Mouse (Mus musculus): ENCODE results near the gene Yy1. TPM values are rescaled to one million over a fixed set of nuclear protein-coding genes. Genes with fewer than 3 reads are reported as not detected.
"Not testable (repeated sequence)": the region's sequence is repeated elsewhere in the genome, so short reads cannot be mapped to it uniquely, and the experiment has no call there.

Gene Yy1
- total and polyA plus RNA-seq, 2 experiments from 2014 or later, result 8.8 to 33.8 TPM

- peak overlapping the region; percentile 76 for H3K9ac ChIP-seq
- no peaks in the 10 kb centered on the region for H3K27me3 ChIP-seq (ENCODE audit: insufficient read depth, low read length)
- H3K4me3 ChIP-seq (ENCODE audit: low read depth, low read length), result peak overlapping the region; percentile 87
- 50% methylated on average over 7 of the region's 7 CpGs for WGBS
- DNase-seq (no peak), ATAC-seq (no peak)
- peaks cover 4% of the 10 kb centered on the region; the same call in 1 of the 2 replicates for H3K36me3 ChIP-seq (ENCODE audit: insufficient read depth)
- H3K4me1 ChIP-seq (ENCODE audit: insufficient read depth), result peaks cover 27% of the 10 kb centered on the region
- H3K9me3 ChIP-seq (ENCODE audit: low read length), result no peaks in the 10 kb centered on the region
- no peak overlapping the region for H3K27ac ChIP-seq (ENCODE audit: low read depth, low read length)
- TF ChIP-seq CTCF (IDR thresholded peaks at IDR 0.05; ENCODE audit: low read depth), result no peak
- H3K4me2 ChIP-seq (ENCODE audit: low read depth), result peak overlapping the region; percentile 90
These were observed 43.9 kb downstream of the Yy1 start for GRCm38 (mm10) chr12:108836722-108837121.

GRCm38 (mm10) chr12:108841181-108841580 is 48.4 kb downstream of the Yy1 start:
- H3K27me3 ChIP-seq (ENCODE audit: insufficient read depth, low read length), result no peaks in the 10 kb centered on the region
- 89% methylated on average over 6 of the region's 6 CpGs for WGBS
- no peak overlapping the region for H3K9ac ChIP-seq
- H3K9me3 ChIP-seq (ENCODE audit: low read length), result no peaks in the 10 kb centered on the region
- ATAC-seq, result peak; percentile 30; the same call in 1 of the 2 replicates
- peaks cover 28% of the 10 kb centered on the region for H3K36me3 ChIP-seq (ENCODE audit: insufficient read depth)
- no peak for TF ChIP-seq CTCF (IDR thresholded peaks at IDR 0.05; ENCODE audit: low read depth)
- H3K4me1 ChIP-seq (ENCODE audit: insufficient read depth), result peaks cover 19% of the 10 kb centered on the region
- no peak overlapping the region for H3K27ac ChIP-seq (ENCODE audit: low read depth, low read length)
- no peak overlapping the region for H3K4me2 ChIP-seq (ENCODE audit: low read depth)
- no peak overlapping the region for H3K4me3 ChIP-seq (ENCODE audit: low read depth, low read length)
- DNase-seq, result peak; percentile 42

- peaks cover 28% of the 10 kb centered on the region for H3K36me3 ChIP-seq (ENCODE audit: insufficient read depth)
- H3K4me3 ChIP-seq (ENCODE audit: low read depth, low read length), result no peak overlapping the region
- ATAC-seq (no peak), DNase-seq (no peak)
- no peak overlapping the region for H3K9ac ChIP-seq
- H3K4me1 ChIP-seq (ENCODE audit: insufficient read depth), result peaks cover 6% of the 10 kb centered on the region
- no peak for TF ChIP-seq CTCF (IDR thresholded peaks at IDR 0.05; ENCODE audit: low read depth)
- H3K27me3 ChIP-seq (ENCODE audit: insufficient read depth, low read length), result no peaks in the 10 kb centered on the region
- H3K9me3 ChIP-seq (ENCODE audit: low read length), result no peaks in the 10 kb centered on the region
- H3K27ac ChIP-seq (ENCODE audit: low read depth, low read length), result no peak overlapping the region
- 89% methylated on average over 7 of the region's 7 CpGs for WGBS
- no peak overlapping the region for H3K4me2 ChIP-seq (ENCODE audit: low read depth)
These were observed 49.9 kb downstream of the Yy1 start for GRCm38 (mm10) chr12:108842663-108843062.

- H3K27me3 ChIP-seq (ENCODE audit: insufficient read depth, low read length); ATAC-seq; H3K4me1 ChIP-seq (ENCODE audit: insufficient read depth); H3K9ac ChIP-seq; H3K27ac ChIP-seq (ENCODE audit: low read depth, low read length); H3K4me2 ChIP-seq (ENCODE audit: low read depth); DNase-seq; H3K9me3 ChIP-seq (ENCODE audit: low read length); H3K4me3 ChIP-seq (ENCODE audit: low read depth, low read length): not testable (repeated sequence)
- peak; percentile 38 for TF ChIP-seq CTCF (IDR thresholded peaks at IDR 0.05; ENCODE audit: low read depth)
- peaks cover 15% of the 10 kb centered on the region for H3K36me3 ChIP-seq (ENCODE audit: insufficient read depth)
- WGBS, result 89% methylated on average over 3 of the region's 3 CpGs
These were observed 55.3 kb downstream of the Yy1 start for GRCm38 (mm10) chr12:108848033-108848432.

- ATAC-seq (no peak), DNase-seq (no peak)
- H3K9me3 ChIP-seq (ENCODE audit: low read length), result no peaks in the 10 kb centered on the region
- no peaks in the 10 kb centered on the region for H3K4me1 ChIP-seq (ENCODE audit: insufficient read depth)
- no peak for TF ChIP-seq CTCF (IDR thresholded peaks at IDR 0.05; ENCODE audit: low read depth)
- H3K27me3 ChIP-seq (ENCODE audit: insufficient read depth, low read length), result no peaks in the 10 kb centered on the region
- H3K4me3 ChIP-seq (ENCODE audit: low read depth, low read length), result no peak overlapping the region
- no peak overlapping the region for H3K27ac ChIP-seq (ENCODE audit: low read depth, low read length)
- H3K9ac ChIP-seq, result no peak overlapping the region
- no peak overlapping the region for H3K4me2 ChIP-seq (ENCODE audit: low read depth)
- H3K36me3 ChIP-seq (ENCODE audit: insufficient read depth), result peaks cover 8% of the 10 kb centered on the region
- 94% methylated on average over 4 of the region's 4 CpGs for WGBS
These were observed 56.8 kb downstream of the Yy1 start for GRCm38 (mm10) chr12:108849488-108850022.

GRCm38 (mm10) chr12:108850129-108850528 is 57.4 kb downstream of the Yy1 start:
- no peak for DNase-seq
- Histone ChIP-seq H3K9me3 (ENCODE audit: low read length) (no peaks in the 10 kb centered on the region), H3K4me3 (ENCODE audit: low read depth, low read length) (no peak overlapping the region), H3K36me3 (ENCODE audit: insufficient read depth) (peaks cover 3% of the 10 kb centered on the region), H3K9ac (no peak overlapping the region), H3K4me1 (ENCODE audit: insufficient read depth) (no peaks in the 10 kb centered on the region), H3K27me3 (ENCODE audit: insufficient read depth, low read length) (no peaks in the 10 kb centered on the region), H3K27ac (ENCODE audit: low read depth, low read length) (no peak overlapping the region), H3K4me2 (ENCODE audit: low read depth) (no peak overlapping the region)
- no peak for TF ChIP-seq CTCF (IDR thresholded peaks at IDR 0.05; ENCODE audit: low read depth)
- no peak for ATAC-seq
- 68% methylated on average over 8 of the region's 8 CpGs for WGBS

GRCm38 (mm10) chr12:108850886-108851285 is 58.1 kb downstream of the Yy1 start:
- DNase-seq (no peak), ATAC-seq (no peak)
- no peak for TF ChIP-seq CTCF (IDR thresholded peaks at IDR 0.05; ENCODE audit: low read depth)
- Histone ChIP-seq H3K36me3 (ENCODE audit: insufficient read depth) (no peaks in the 10 kb centered on the region), H3K4me2 (ENCODE audit: low read depth) (no peak overlapping the region), H3K9me3 (ENCODE audit: low read length) (no peaks in the 10 kb centered on the region), H3K4me1 (ENCODE audit: insufficient read depth) (no peaks in the 10 kb centered on the region), H3K9ac (no peak overlapping the region), H3K27me3 (ENCODE audit: insufficient read depth, low read length) (no peaks in the 10 kb centered on the region), H3K27ac (ENCODE audit: low read depth, low read length) (no peak overlapping the region), H3K4me3 (ENCODE audit: low read depth, low read length) (no peak overlapping the region)
- 84% methylated on average over 8 of the region's 8 CpGs for WGBS

Measured in forebrain, postnatal 0 days (tissue).